Mouse (Mus musculus) lung, adult 2 months (tissue): Measurements from ENCODE around the gene Aox3.

Experiments
- CTCF ChIP-seq: fragments of 200-500 bp; IDR thresholded peaks from 2 replicates; pipeline ENCODE4 v1.5.1; 2011; ENCODE audit warnings: mild to moderate bottlenecking, low read length, control low read depth; ENCODE audit not compliant: insufficient read depth
- POLR2A ChIP-seq: fragments of 200-500 bp; IDR thresholded peaks from 2 replicates; pipeline ENCODE4 v1.6.1; 2011; ENCODE audit warnings: low read depth, mild to moderate bottlenecking, control low read depth, low read length, borderline replicate concordance; ENCODE audit errors: extremely low read depth

DNA sequence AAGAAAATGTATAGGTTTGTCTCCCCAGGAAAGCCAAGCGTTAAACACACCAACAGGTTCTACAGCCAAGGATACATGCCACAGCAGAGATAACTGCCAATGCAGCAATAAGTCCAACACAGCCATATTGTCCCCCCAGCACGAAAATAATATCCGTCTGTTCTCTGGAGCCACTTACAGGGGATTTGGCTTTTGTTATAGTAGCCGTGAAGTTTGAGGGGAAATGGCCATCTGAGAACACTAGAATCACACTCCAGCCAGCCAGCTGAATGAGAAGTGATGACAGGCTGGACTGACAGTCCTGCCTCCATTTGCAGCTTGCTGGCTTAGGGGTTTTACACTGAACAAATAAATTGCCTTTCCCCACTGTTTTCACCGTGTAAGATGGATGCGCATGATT is 108.1 kb downstream of the Aox3 start:
- no peak for TF ChIP-seq CTCF
- no peak for TF ChIP-seq POLR2A
